Mouse (Mus musculus) kidney, postnatal 10 days (tissue): ENCODE measurements around the gene Hist1h3g.
"Not testable (repeated sequence)": the region's sequence is repeated elsewhere in the genome, so short reads cannot be mapped to it uniquely, and the experiment has no call there.

ENCODE experiments used
- DNase-seq: peaks from one replicate; pipeline ENCODE4 v3.0.0; 2021; ENCODE audit warnings: mixed read lengths

Hist1h3g gene

GRCm38 (mm10) chr13:23560699-23561098 is 25.5 kb downstream of the Hist1h3g start:
- not testable (repeated sequence) for DNase-seq

- not testable (repeated sequence) for DNase-seq
Observed at GRCm38 (mm10) chr13:23561531-23561882, 26.3 kb downstream of the Hist1h3g start.

- peak; percentile 95 for DNase-seq
Observed at GRCm38 (mm10) chr13:23561883-23562659, 26.8 kb downstream of the Hist1h3g start, which contains the start of gene Hist1h3e. Gene Hist1h3e, minus strand, starts transcription at chr13:23562369.

GRCm38 (mm10) chr13:23562699-23563462 is 27.7 kb downstream of the Hist1h3g start:
- peak; percentile 51 for DNase-seq

- no peak for DNase-seq
Observed at GRCm38 (mm10) chr13:23564482-23564881, 29.3 kb downstream of the Hist1h3g start.

- DNase-seq: not testable (repeated sequence)
Observed at GRCm38 (mm10) chr13:23570261-23571021, 35.2 kb downstream of the Hist1h3g start.

- DNase-seq: peak; percentile 69
Observed at GRCm38 (mm10) chr13:23571022-23571503, 35.8 kb downstream of the Hist1h3g start, which contains the start of the genes Hist1h2ae and Hist1h2bg. Gene Hist1h2ae, minus strand, starts transcription at chr13:23571220. Gene Hist1h2bg, plus strand, starts transcription at chr13:23571396.

- DNase-seq: not testable (repeated sequence)
Observed at GRCm38 (mm10) chr13:23571504-23572217, 36.4 kb downstream of the Hist1h3g start.

- DNase-seq: no peak
Observed at GRCm38 (mm10) chr13:23572218-23573033, 37.2 kb downstream of the Hist1h3g start.

- DNase-seq: not testable (repeated sequence)
Observed at GRCm38 (mm10) chr13:23573034-23573897, 38.0 kb downstream of the Hist1h3g start.

GRCm38 (mm10) chr13:23573898-23574524 is 38.8 kb downstream of the Hist1h3g start, which contains the start of the genes Hist1h2bf and Hist1h2ad:
Gene Hist1h2bf, minus strand, starts transcription at chr13:23574196.
Gene Hist1h2ad, plus strand, starts transcription at chr13:23574381.
- peak; percentile 93 for DNase-seq

- not testable (repeated sequence) for DNase-seq
Observed at GRCm38 (mm10) chr13:23574546-23575170, 39.4 kb downstream of the Hist1h3g start.

GRCm38 (mm10) chr13:23575271-23575851 is 40.1 kb downstream of the Hist1h3g start, which contains the start of gene Hist1h3d:
Gene Hist1h3d, plus strand, starts transcription at chr13:23575763.
- no peak for DNase-seq

- DNase-seq: not testable (repeated sequence)
Observed at GRCm38 (mm10) chr13:23575864-23576313, 40.7 kb downstream of the Hist1h3g start.

GRCm38 (mm10) chr13:23576351-23576881 is 41.2 kb downstream of the Hist1h3g start:
- DNase-seq: no peak

- DNase-seq: no peak
Observed at GRCm38 (mm10) chr13:23576906-23577639, 41.9 kb downstream of the Hist1h3g start.

GRCm38 (mm10) chr13:23577835-23578234 is 42.6 kb downstream of the Hist1h3g start:
- DNase-seq: no peak
